10 mouse cellular contexts compared by ENCODE assay signal in the genomic region with DNA sequence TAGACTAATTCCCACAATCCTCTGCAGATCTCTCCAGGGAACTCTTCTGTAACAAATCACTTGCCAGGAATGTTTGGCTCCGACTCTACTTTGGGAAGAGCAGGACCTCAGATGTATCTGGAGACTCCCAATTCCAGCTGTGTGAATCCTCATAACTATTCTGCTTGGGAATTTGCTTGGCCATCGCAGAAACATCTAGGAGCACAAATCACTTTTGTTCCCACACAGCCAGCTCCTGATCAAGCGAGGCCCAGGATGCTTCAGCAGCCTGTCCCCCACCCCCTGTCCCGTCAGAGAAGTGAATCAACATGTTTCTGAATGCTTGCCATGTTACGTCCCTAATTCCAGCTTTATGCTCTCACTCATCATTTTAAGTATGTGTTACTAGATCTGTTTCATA.
DNase-seq lines count a peak whose midpoint lies in the region; ATAC-seq lines count a peak whose summit lies in the region.
"Had no signal": no experiment of that assay in that cellular context is flagged by ENCODE, and none has a peak within 500 bp of the region (broad histone marks: within the 10 kb centered on the region; RNA-seq: fewer than 3 reads in every experiment).

No protein-coding gene starts in this region.

- H3K9me3 ChIP-seq in limb, embryonic 15.5 days: no peaks in the 10 kb centered on the region
- no peaks in the 10 kb centered on the region for H3K9me3 ChIP-seq in forebrain, embryonic 11.5 days (ENCODE audit: control insufficient read depth, low read length)
- H3K9me3 ChIP-seq in hindbrain, embryonic 12.5 days (replicated peaks): no peaks in the 10 kb centered on the region

- WGBS in limb, embryonic 15.5 days: 47% methylated on average over 5 of the region's 5 CpGs
- WGBS in forebrain, embryonic 11.5 days: 84% methylated on average over 5 of the region's 5 CpGs
- WGBS in hindbrain, embryonic 12.5 days: 83% methylated on average over 5 of the region's 5 CpGs

- H3K4me2 ChIP-seq in limb, embryonic 15.5 days: no peak overlapping the region
- H3K4me2 ChIP-seq in forebrain, embryonic 11.5 days (ENCODE audit: low read depth, low read length, severe bottlenecking): no peak overlapping the region
- H3K4me2 ChIP-seq in hindbrain, embryonic 12.5 days (replicated peaks): no peak overlapping the region

- H3K27ac ChIP-seq in brown adipose tissue, adult 24 weeks (replicated peaks; ENCODE audit: low read depth, low read length): peak overlapping the region; percentile 67
- H3K27ac ChIP-seq in limb, embryonic 15.5 days: no peak overlapping the region
- no peak overlapping the region for H3K27ac ChIP-seq in forebrain, embryonic 11.5 days (ENCODE audit: low read depth, low read length)
- H3K27ac ChIP-seq in hindbrain, embryonic 12.5 days: no peak overlapping the region
- H3K27ac ChIP-seq: liver, embryonic 14.5 days had no signal

- DNase-seq in 3T3-L1 (ENCODE audit: low read depth, low spot score): peak; percentile 60
- peak; percentile 35 for DNase-seq in heart, postnatal 4 days
- no peak for DNase-seq in forebrain, embryonic 11.5 days (ENCODE audit: low spot score)
- no peak for DNase-seq in cerebellum, adult 11 months
- no peak for DNase-seq in layer of hippocampus, adult 9-11 months

- ATAC-seq in limb, embryonic 15.5 days (ENCODE audit: insufficient number of reproducible peaks, low FRiP score, low TSS enrichment, low read depth): peak; percentile 82
- ATAC-seq in forebrain, embryonic 11.5 days (replicated peaks; ENCODE audit: low FRiP score): no peak
- ATAC-seq in hindbrain, embryonic 12.5 days (ENCODE audit: low FRiP score): no peak

- no peaks in the 10 kb centered on the region for H3K4me1 ChIP-seq in brown adipose tissue, adult 24 weeks (ENCODE audit: control insufficient read depth, insufficient read depth, insufficient read length, low read length)
- no peaks in the 10 kb centered on the region for H3K4me1 ChIP-seq in limb, embryonic 15.5 days
- no peaks in the 10 kb centered on the region for H3K4me1 ChIP-seq in forebrain, embryonic 11.5 days (replicated peaks; ENCODE audit: control insufficient read depth, insufficient read depth, low read length)
- no peaks in the 10 kb centered on the region for H3K4me1 ChIP-seq in hindbrain, embryonic 12.5 days

- H3K9ac ChIP-seq in limb, embryonic 15.5 days: no peak overlapping the region
- no peak overlapping the region for H3K9ac ChIP-seq in forebrain, embryonic 11.5 days (ENCODE audit: low read length)
- no peak overlapping the region for H3K9ac ChIP-seq in hindbrain, embryonic 12.5 days
- H3K9ac ChIP-seq: liver, embryonic 14.5 days had no signal

- no peaks in the 10 kb centered on the region for H3K36me3 ChIP-seq in limb, embryonic 15.5 days
- H3K36me3 ChIP-seq in forebrain, embryonic 11.5 days (ENCODE audit: control insufficient read depth, insufficient read depth, low read length): no peaks in the 10 kb centered on the region
- H3K36me3 ChIP-seq in hindbrain, embryonic 12.5 days: no peaks in the 10 kb centered on the region
- H3K36me3 ChIP-seq: G1E had no signal

- no peaks in the 10 kb centered on the region for H3K27me3 ChIP-seq in limb, embryonic 15.5 days
- no peaks in the 10 kb centered on the region for H3K27me3 ChIP-seq in forebrain, embryonic 11.5 days (ENCODE audit: control insufficient read depth, insufficient read depth, low read length)
- H3K27me3 ChIP-seq in hindbrain, embryonic 12.5 days: no peaks in the 10 kb centered on the region

- no peak overlapping the region for H3K4me3 ChIP-seq in brown adipose tissue, adult 24 weeks (ENCODE audit: insufficient read depth, low read depth, low read length)
- H3K4me3 ChIP-seq in limb, embryonic 15.5 days: no peak overlapping the region
- no peak overlapping the region for H3K4me3 ChIP-seq in forebrain, embryonic 11.5 days (ENCODE audit: low read depth, low read length)
- H3K4me3 ChIP-seq in hindbrain, embryonic 12.5 days: no peak overlapping the region

Comparison
In these comparisons a context has a peak if more than half of its experiments do, and no peak if none do; other contexts are left out.
1. DNase-seq: peak in 3T3-L1 (single experiment) and heart, postnatal 4 days (single experiment); none in forebrain, embryonic 11.5 days (single experiment), cerebellum, adult 11 months (single experiment) and layer of hippocampus, adult 9-11 months (single experiment).